Mouse (Mus musculus) kidney, adult 2 months (tissue): ENCODE data around the gene Doc2g.
"Not testable (repeated sequence)": the region's sequence is repeated elsewhere in the genome, so short reads cannot be mapped to it uniquely, and the experiment has no call there.

Source experiments
- CTCF ChIP-seq: fragments of 200-500 bp; conservative IDR thresholded peaks from 2 replicates; pipeline ENCODE4 v1.5.1; 2011; ENCODE audit warnings: low read depth, mild to moderate bottlenecking, control low read depth, low read length, moderate library complexity, mixed read lengths; ENCODE audit not compliant: insufficient read depth, insufficient read length
- POLR2A ChIP-seq: fragments of 200-500 bp; IDR thresholded peaks from one replicate; pipeline ENCODE4 v1.6.1; 2011; ENCODE audit warnings: low read depth, low read length, control low read depth

DNA sequence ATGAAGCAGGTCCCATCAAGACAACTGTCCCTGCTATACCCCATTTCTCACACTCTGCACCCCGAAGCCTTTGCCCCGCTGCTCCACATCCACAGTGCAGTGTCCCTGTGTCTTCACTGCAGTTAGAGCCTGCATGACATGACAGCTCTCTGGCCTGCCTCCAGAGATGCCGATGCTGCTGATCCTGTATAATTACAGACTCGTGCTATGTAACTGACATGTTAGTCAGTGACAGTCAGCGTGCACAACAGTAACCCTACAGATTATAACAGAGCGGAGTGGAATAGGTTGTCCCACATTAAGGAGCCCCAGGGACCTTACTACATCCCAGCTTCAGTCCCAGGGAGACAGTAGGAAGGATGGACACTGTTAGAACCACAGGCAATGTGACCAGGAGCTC lies 28.5 kb upstream of the Doc2g start:
- TF ChIP-seq POLR2A, CTCF: not testable (repeated sequence)
